Mouse (Mus musculus) heart, adult 2 months (tissue): Measurements from ENCODE around the gene Pmm2. TPM values are rescaled to one million over a fixed set of nuclear protein-coding genes. Genes with fewer than 3 reads are reported as not detected.
A peak's percentile ranks its signal among the peaks of the same experiment; 100 is the strongest.

Experiments
- DNase-seq, 2 experiments: peaks; one replicate each; pipeline ENCODE4 v3.0.0; 2021
- H3K27ac ChIP-seq: fragments of 200-600 bp; 2 replicates; pipeline ENCODE4 v1.8.1; 2022
- H3K27me3 ChIP-seq: fragments of 200-500 bp; 2 replicates; pipeline ENCODE4 v1.6.1; 2012; ENCODE audit warnings: mild to moderate bottlenecking, low read length, inconsistent platforms, mixed read lengths; ENCODE audit not compliant: control insufficient read depth, insufficient read depth
- H3K36me3 ChIP-seq: fragments of 200-500 bp; 2 replicates; pipeline ENCODE4 v1.6.1; 2012; ENCODE audit warnings: low read length, inconsistent platforms; ENCODE audit not compliant: control insufficient read depth, insufficient read depth
- H3K4me1 ChIP-seq: fragments of 200-500 bp; 2 replicates; pipeline ENCODE4 v1.6.1; 2011; ENCODE audit warnings: low read length; ENCODE audit not compliant: control insufficient read depth, insufficient read depth
- H3K4me3 ChIP-seq: fragments of 200-600 bp; 2 replicates; pipeline ENCODE4 v1.8.1; 2022
- H3K79me2 ChIP-seq: fragments of 200-500 bp; replicated peaks from 2 replicates; pipeline ENCODE4 v1.6.1; 2012; ENCODE audit warnings: mild to moderate bottlenecking, inconsistent platforms, low read length, moderate library complexity, mixed read lengths; ENCODE audit not compliant: control insufficient read depth, insufficient read depth
- H3K9ac ChIP-seq: fragments of 200-500 bp; 2 replicates; pipeline ENCODE4 v1.6.1; 2012; ENCODE audit warnings: low read depth, mild to moderate bottlenecking, control low read depth, inconsistent platforms, low read length, mixed read lengths
- CTCF ChIP-seq: fragments of 200-600 bp; IDR thresholded peaks from 2 replicates; pipeline ENCODE4 v1.8.1; 2022; ENCODE audit warnings: antibody characterized with exemption, mild to moderate bottlenecking, moderate library complexity
- EP300 ChIP-seq: fragments of 200-500 bp; IDR thresholded peaks from 2 replicates; pipeline ENCODE4 v1.6.1; 2011; ENCODE audit warnings: low read depth, low read length, control low read depth; ENCODE audit not compliant: insufficient read depth
- POLR2A ChIP-seq: fragments of 200-500 bp; IDR thresholded peaks from 2 replicates; pipeline ENCODE4 v1.6.1; 2011; ENCODE audit warnings: mild to moderate bottlenecking, low read depth, low read length, control low read depth; ENCODE audit not compliant: insufficient read depth
- WGBS: fragments of 180-500 bp; shearing (Covaris S2); methylation state at CpG from one replicate; pipeline ENCODE4 v1.1.7; 2018; 5-methylcytosine and 5-hydroxymethylcytosine counted together
- intact Hi-C: fragments of 180-260 bp; cut with DNase I; formaldehyde crosslinking; loops from one replicate; pipeline ENCODE4 v1.15.1; 2025
- polyA plus RNA-seq: library from polyadenylated mRNA; depleted of rRNA; stranded (reverse); fragments of >200 nt; gene quantifications from 2 replicates; pipeline ENCODE4 v1.2.3, GENCODE M21; 2012
- total RNA-seq, 2 experiments: library from RNA; stranded (reverse); gene quantifications; 2 replicates each; pipeline ENCODE4 v1.2.3; 2021

Pmm2 gene
- total and polyA plus RNA-seq, 3 experiments = 28.8 to 38.8 (median 29.1) TPM

- intact Hi-C loops = loop anchor here (1.0 to 2.0 kb wide), 2 partner anchors 82 to 182 kb away; no protein-coding TSS in a partner anchor
- no peaks in the 10 kb centered on the region for H3K36me3 ChIP-seq
- no peak overlapping the region for H3K27ac ChIP-seq
- DNase-seq = peak; percentile 46 to 49
- no peak overlapping the region for H3K4me3 ChIP-seq
- WGBS = 53% methylated on average over 11 of the region's 11 CpGs
- H3K79me2 ChIP-seq = no peaks in the 10 kb centered on the region
- no peaks in the 10 kb centered on the region for H3K4me1 ChIP-seq
- TF ChIP-seq EP300 (no peak), POLR2A (no peak), CTCF (no peak)
- H3K9ac ChIP-seq = no peak overlapping the region
- H3K27me3 ChIP-seq = no peaks in the 10 kb centered on the region
These were observed 49.5 kb downstream of the Pmm2 start for GRCm38 (mm10) chr16:8686871-8687535.

GRCm38 (mm10) chr16:8687559-8688112 is 50.2 kb downstream of the Pmm2 start:
- no peak overlapping the region for H3K4me3 ChIP-seq
- TF ChIP-seq CTCF (no peak), EP300 (no peak), POLR2A (no peak)
- H3K27ac ChIP-seq = no peak overlapping the region
- H3K36me3 ChIP-seq = no peaks in the 10 kb centered on the region
- intact Hi-C loops = loop anchor here (2.0 kb wide), 1 partner anchor 181 kb away; no protein-coding TSS in a partner anchor
- no peak overlapping the region for H3K9ac ChIP-seq
- H3K79me2 ChIP-seq = no peaks in the 10 kb centered on the region
- no peak for DNase-seq
- no peaks in the 10 kb centered on the region for H3K27me3 ChIP-seq
- no peaks in the 10 kb centered on the region for H3K4me1 ChIP-seq

- H3K4me1 ChIP-seq = no peaks in the 10 kb centered on the region
- H3K79me2 ChIP-seq = no peaks in the 10 kb centered on the region
- H3K4me3 ChIP-seq = no peak overlapping the region
- intact Hi-C loops = no loop called here
- peak; percentile 63 to 67 for DNase-seq
- no peaks in the 10 kb centered on the region for H3K36me3 ChIP-seq
- H3K27me3 ChIP-seq = no peaks in the 10 kb centered on the region
- WGBS = 79% methylated on average over 11 of the region's 11 CpGs
- H3K27ac ChIP-seq = no peak overlapping the region
- no peak overlapping the region for H3K9ac ChIP-seq
- TF ChIP-seq POLR2A = no peak
- no peak for TF ChIP-seq EP300
- no peak for TF ChIP-seq CTCF
These were observed 52.6 kb downstream of the Pmm2 start for GRCm38 (mm10) chr16:8689979-8690656.

- 91% methylated on average over 7 of the region's 7 CpGs for WGBS
- H3K36me3 ChIP-seq = no peaks in the 10 kb centered on the region
- H3K27ac ChIP-seq = no peak overlapping the region
- no peak overlapping the region for H3K4me3 ChIP-seq
- H3K79me2 ChIP-seq = no peaks in the 10 kb centered on the region
- TF ChIP-seq CTCF = no peak
- no peak for TF ChIP-seq EP300
- TF ChIP-seq POLR2A = no peak
- no peak overlapping the region for H3K9ac ChIP-seq
- no peak for DNase-seq
- intact Hi-C loops = no loop called here
- no peaks in the 10 kb centered on the region for H3K27me3 ChIP-seq
- no peaks in the 10 kb centered on the region for H3K4me1 ChIP-seq
These were observed 53.7 kb downstream of the Pmm2 start for GRCm38 (mm10) chr16:8691206-8691605.

GRCm38 (mm10) chr16:8699556-8699955 is 62.1 kb downstream of the Pmm2 start:
- intact Hi-C loops = no loop called here
- H3K4me3 ChIP-seq = no peak overlapping the region
- H3K9ac ChIP-seq = no peak overlapping the region
- 77% methylated on average over 8 of the region's 8 CpGs for WGBS
- H3K27me3 ChIP-seq = no peaks in the 10 kb centered on the region
- no peak overlapping the region for H3K27ac ChIP-seq
- TF ChIP-seq EP300 (no peak), CTCF (no peak), POLR2A (no peak)
- no peak for DNase-seq
- no peaks in the 10 kb centered on the region for H3K79me2 ChIP-seq
- H3K36me3 ChIP-seq = no peaks in the 10 kb centered on the region
- H3K4me1 ChIP-seq = no peaks in the 10 kb centered on the region

- H3K36me3 ChIP-seq = no peaks in the 10 kb centered on the region
- intact Hi-C loops = no loop called here
- 77% methylated on average over 3 of the region's 3 CpGs for WGBS
These were observed 63.1 kb downstream of the Pmm2 start for GRCm38 (mm10) chr16:8700586-8700985.

More at GRCm38 (mm10) chr16:8700586-8700985, 63.1 kb downstream of the Pmm2 start:
- TF ChIP-seq CTCF (no peak), POLR2A (no peak), EP300 (no peak)
- H3K27ac ChIP-seq = no peak overlapping the region
- DNase-seq = no peak
- H3K4me3 ChIP-seq = no peak overlapping the region
- no peak overlapping the region for H3K9ac ChIP-seq
- no peaks in the 10 kb centered on the region for H3K79me2 ChIP-seq
- H3K27me3 ChIP-seq = no peaks in the 10 kb centered on the region
- H3K4me1 ChIP-seq = no peaks in the 10 kb centered on the region
